Mouse (Mus musculus): Measurements from ENCODE around the gene Nrn1. TPM values are rescaled to one million over a fixed set of nuclear protein-coding genes. Genes with fewer than 3 reads are reported as not detected.

Gene Nrn1
- polyA plus RNA-seq, 1 experiment from 2014 or later: 1.9 TPM

DNA sequence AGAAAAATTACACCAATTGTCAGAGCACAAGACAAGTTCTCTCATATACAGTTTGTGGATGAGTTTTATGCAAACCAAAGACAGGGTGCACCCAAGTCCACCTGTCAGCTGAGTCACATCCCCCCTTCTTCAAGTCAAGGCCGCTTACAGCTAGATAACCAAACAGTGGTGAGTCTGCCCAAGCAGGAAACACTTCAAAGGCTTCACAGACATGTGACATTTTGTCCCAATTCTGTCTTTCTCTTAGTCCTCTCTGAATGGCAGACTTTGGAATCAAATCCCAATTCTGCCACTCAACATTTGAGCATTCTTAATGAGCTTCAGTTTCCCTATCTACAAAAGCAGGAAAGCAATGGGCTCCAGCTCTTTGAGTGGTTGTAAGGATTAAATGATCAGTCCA lies 55.6 kb downstream of the Nrn1 start:
- H3K9me3 ChIP-seq: no peaks in the 10 kb centered on the region
- no peak for ATAC-seq (ENCODE audit: extremely low read depth, insufficient number of reproducible peaks, low FRiP score, low TSS enrichment)

More for the DNA sequence above, 55.6 kb downstream of the Nrn1 start:
- H3K9ac ChIP-seq: no peak overlapping the region
- no peak overlapping the region for H3K4me3 ChIP-seq
- no peaks in the 10 kb centered on the region for H3K36me3 ChIP-seq
- no peak overlapping the region for H3K4me2 ChIP-seq
- WGBS: 50% methylated on average over 1 of the region's 1 CpGs
- H3K27ac ChIP-seq (replicated peaks): no peak overlapping the region
- H3K27me3 ChIP-seq (replicated peaks): 0 out of 2 replicates have a peak, but pooled peaks cover 10% of the 10 kb centered on the region
- no peaks in the 10 kb centered on the region for H3K4me1 ChIP-seq

Data from heart, embryonic 13.5 days (tissue).